Mouse (Mus musculus): ENCODE data around the gene Rad50.

The Rad50 gene

GRCm38 (mm10) chr11:53698521-53698920 is 8.6 kb downstream of the Rad50 start:
- no peak for DNase-seq (ENCODE audit: low read depth, low spot score)

- no peak for DNase-seq (ENCODE audit: low read depth, low spot score)
Observed at GRCm38 (mm10) chr11:53691979-53692378, 15.1 kb downstream of the Rad50 start.

GRCm38 (mm10) chr11:53682994-53683530 is 24.1 kb downstream of the Rad50 start:
- DNase-seq (ENCODE audit: low read depth, low spot score), result no peak

GRCm38 (mm10) chr11:53682170-53682569 is 24.9 kb downstream of the Rad50 start:
- DNase-seq (ENCODE audit: low read depth, low spot score), result no peak

- no peak for DNase-seq (ENCODE audit: low read depth, low spot score)
Observed at GRCm38 (mm10) chr11:53681686-53682085, 25.4 kb downstream of the Rad50 start.

- no peak for DNase-seq (ENCODE audit: low read depth, low spot score)
Observed at GRCm38 (mm10) chr11:53680141-53680540, 27.0 kb downstream of the Rad50 start.

GRCm38 (mm10) chr11:53671414-53671813 is 35.7 kb downstream of the Rad50 start:
- DNase-seq (ENCODE audit: low read depth, low spot score), result no peak

- DNase-seq (ENCODE audit: low read depth, low spot score), result no peak
Observed at GRCm38 (mm10) chr11:53664091-53664490, 43.0 kb downstream of the Rad50 start.

GRCm38 (mm10) chr11:53662794-53663674 is 44.1 kb downstream of the Rad50 start:
- DNase-seq (ENCODE audit: low read depth, low spot score), result no peak

- DNase-seq (ENCODE audit: low read depth, low spot score), result no peak
Observed at GRCm38 (mm10) chr11:53657828-53658227, 49.3 kb downstream of the Rad50 start.

- DNase-seq (ENCODE audit: low read depth, low spot score), result no peak
Observed at GRCm38 (mm10) chr11:53657381-53657780, 49.7 kb downstream of the Rad50 start.

- DNase-seq (ENCODE audit: low read depth, low spot score), result no peak
Observed at GRCm38 (mm10) chr11:53656558-53657202, 50.4 kb downstream of the Rad50 start.

GRCm38 (mm10) chr11:53655043-53655442 is 52.1 kb downstream of the Rad50 start:
- DNase-seq (ENCODE audit: low read depth, low spot score), result no peak

- no peak for DNase-seq (ENCODE audit: low read depth, low spot score)
Observed at GRCm38 (mm10) chr11:53652427-53652826, 54.7 kb downstream of the Rad50 start.

- no peak for DNase-seq (ENCODE audit: low read depth, low spot score)
Observed at GRCm38 (mm10) chr11:53651441-53651840, 55.7 kb downstream of the Rad50 start.

- no peak for DNase-seq (ENCODE audit: low read depth, low spot score)
Observed at GRCm38 (mm10) chr11:53644017-53644416, 63.1 kb downstream of the Rad50 start.

GRCm38 (mm10) chr11:53642744-53643279 is 64.3 kb downstream of the Rad50 start:
- DNase-seq (ENCODE audit: low read depth, low spot score), result peak; percentile 65

GRCm38 (mm10) chr11:53637803-53638260 is 69.3 kb downstream of the Rad50 start:
- DNase-seq (ENCODE audit: low read depth, low spot score), result peak; percentile 13

- DNase-seq (ENCODE audit: low read depth, low spot score), result peak; percentile 54
Observed at GRCm38 (mm10) chr11:53637046-53637802, 69.9 kb downstream of the Rad50 start.

- no peak for DNase-seq (ENCODE audit: low read depth, low spot score)
Observed at GRCm38 (mm10) chr11:53636183-53636646, 70.9 kb downstream of the Rad50 start.

GRCm38 (mm10) chr11:53635590-53636182 is 71.4 kb downstream of the Rad50 start:
- DNase-seq (ENCODE audit: low read depth, low spot score), result no peak

Data from R1 (cell line).